Mouse (Mus musculus): Measurements from ENCODE around the gene 4930402K13Rik. TPM values are rescaled to one million over a fixed set of nuclear protein-coding genes. Genes with fewer than 3 reads are reported as not detected.

4930402K13Rik gene
- polyA plus RNA-seq (2012; fragmentation: generic; extraction: Trizol), result not detected

GRCm38 (mm10) chrX:9104262-9104661 lies at the start of gene 4930402K13Rik:
Gene 4930402K13Rik (plus strand): TSS chrX:9104562.

DNA sequence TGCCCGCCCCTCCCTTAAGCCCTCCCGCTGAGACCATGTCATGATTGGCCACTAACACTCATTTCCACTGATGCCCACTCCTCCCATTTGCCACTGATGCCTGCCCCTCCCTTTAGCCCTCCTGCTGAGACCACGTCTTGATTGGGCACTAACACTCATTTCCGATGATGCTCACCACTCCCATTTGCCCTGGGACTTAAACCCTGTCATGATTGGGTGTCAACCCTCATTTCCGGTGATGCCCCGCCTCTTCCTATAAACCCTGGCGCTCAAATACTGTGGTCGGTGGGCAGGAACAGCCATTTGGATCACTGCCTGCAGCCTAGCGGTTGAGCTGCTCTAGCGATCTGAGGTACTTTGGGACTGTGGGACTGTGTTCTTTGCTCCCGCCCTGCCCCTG lies 41.6 kb upstream of the 4930402K13Rik start, which contains the start of gene Fthl17f:
Gene Fthl17f (plus strand): TSS at position 301 of the 400 bp plus-strand sequence.

Other genes starting within 250 kb of the 4930402K13Rik start
- under 1 TPM in 1 of 2 experiments, not detected in 1; 0.15 TPM for gene Gm5751, start 230.3 kb upstream of the 4930402K13Rik start, polyA plus RNA-seq (2012; fragmentation: generic; extraction: Trizol)
- 1 to 10 TPM; 1.2 to 4.9 TPM for gene B630019K06Rik, start 212.2 kb upstream of the 4930402K13Rik start, polyA plus RNA-seq (2012; fragmentation: generic; extraction: Trizol)
- not detected for gene Fthl17b, start 141.6 kb upstream of the 4930402K13Rik start, polyA plus RNA-seq (2012; fragmentation: generic; extraction: Trizol)
- gene Fthl17c, start 128.0 kb upstream of the 4930402K13Rik start, polyA plus RNA-seq (2012; fragmentation: generic; extraction: Trizol), result not detected
- under 1 TPM in 1 of 2 experiments, not detected in 1; 0.06 TPM for gene Fthl17d, start 117.8 kb upstream of the 4930402K13Rik start, polyA plus RNA-seq (2012; fragmentation: generic; extraction: Trizol)
- gene Fthl17e, start 71.1 kb upstream of the 4930402K13Rik start, polyA plus RNA-seq (2012; fragmentation: generic; extraction: Trizol), result under 1 TPM; 0.05 to 0.07 TPM
- not detected for gene Fthl17f, start 41.5 kb upstream of the 4930402K13Rik start, polyA plus RNA-seq (2012; fragmentation: generic; extraction: Trizol)
- under 1 TPM; 0.02 to 0.15 TPM for gene Lancl3, start 95.3 kb downstream of the 4930402K13Rik start, polyA plus RNA-seq (2012; fragmentation: generic; extraction: Trizol)
- not detected for gene Gm14862, start 152.3 kb downstream of the 4930402K13Rik start, polyA plus RNA-seq (2012; fragmentation: generic; extraction: Trizol)
- gene Xk, start 168.2 kb downstream of the 4930402K13Rik start, polyA plus RNA-seq (2012; fragmentation: generic; extraction: Trizol), result under 1 TPM in 1 of 2 experiments, not detected in 1; 0.01 TPM
- gene H2al1m, start 179.2 kb downstream of the 4930402K13Rik start, polyA plus RNA-seq (2012; fragmentation: generic; extraction: Trizol), result not detected
- not detected for gene H2al1k, start 246.1 kb downstream of the 4930402K13Rik start, polyA plus RNA-seq (2012; fragmentation: generic; extraction: Trizol)

Measured in C3H10T1/2 (cell line).